Mouse (Mus musculus) lung, embryonic 16.5 days (tissue): ENCODE data around the gene Vsig4. TPM values are rescaled to one million over a fixed set of nuclear protein-coding genes. Genes with fewer than 3 reads are reported as not detected.
"Not testable (repeated sequence)": the region's sequence is repeated elsewhere in the genome, so short reads cannot be mapped to it uniquely, and the experiment has no call there.

Source experiments
- ATAC-seq: fragments of 200-750 bp; cut with Nextera tagmentation; 2 replicates; pipeline ENCODE4 v1.8.0; 2017; ENCODE audit warnings: low read depth, mild to moderate bottlenecking, moderate library complexity
- H3K27ac ChIP-seq: fragments of 300-500 bp; sonication (generic); 2 replicates; pipeline ENCODE4 v1.5.1; 2014; ENCODE audit warnings: mild to moderate bottlenecking, control low read depth, low read length
- H3K27me3 ChIP-seq: fragments of 300-500 bp; sonication (generic); 2 replicates; pipeline ENCODE4 v1.6.1; 2014; ENCODE audit warnings: low read depth, low read length, mixed read lengths; ENCODE audit not compliant: control insufficient read depth, insufficient read depth
- H3K36me3 ChIP-seq: fragments of 300-500 bp; sonication (generic); 2 replicates; pipeline ENCODE4 v1.6.1; 2014; ENCODE audit warnings: low read length; ENCODE audit not compliant: control insufficient read depth, insufficient read depth
- H3K4me1 ChIP-seq: fragments of 300-500 bp; sonication (generic); replicated peaks from 2 replicates; pipeline ENCODE4 v1.6.1; 2014; ENCODE audit warnings: low read length, mixed read lengths; ENCODE audit not compliant: control insufficient read depth, insufficient read depth
- H3K4me2 ChIP-seq: fragments of 300-500 bp; sonication (generic); 2 replicates; pipeline ENCODE4 v1.6.1; 2014; ENCODE audit warnings: low read depth, low read length, control low read depth
- H3K4me3 ChIP-seq: fragments of 300-500 bp; sonication (generic); 2 replicates; pipeline ENCODE4 v1.5.1; 2014; ENCODE audit warnings: mild to moderate bottlenecking, low read length, control low read depth
- H3K9ac ChIP-seq: fragments of 300-500 bp; sonication (generic); 2 replicates; pipeline ENCODE4 v1.6.1; 2014; ENCODE audit warnings: low read length, control low read depth
- H3K9me3 ChIP-seq: fragments of 300-500 bp; sonication (generic); 2 replicates; pipeline ENCODE4 v1.6.1; 2016; ENCODE audit warnings: low read length; ENCODE audit not compliant: control insufficient read depth
- WGBS: fragments of 180-500 bp; shearing (Covaris S2); extraction: QIAGEN DNeasy Blood & Tissue Kit; methylation state at CpG from one replicate; pipeline ENCODE4 v1.1.7; 2014; 5-methylcytosine and 5-hydroxymethylcytosine counted together
- microRNA counts: library from miRNA; unstranded; fragments of <30 nt; microRNA quantifications from one replicate; lab custom pipeline; 2016
- microRNA-seq: library from miRNA; unstranded; fragments of <30 nt; microRNA quantifications from one replicate; pipeline ENCODE4, GENCODE M21; 2016
- polyA plus RNA-seq: library from polyadenylated mRNA; unstranded; fragments of >200 nt; fragmentation: Nextera tagmentation; extraction: Ambion mirVana; gene quantifications from 2 replicates; pipeline ENCODE4 v1.2.1, GENCODE M21; 2015

Vsig4 gene
- polyA plus RNA-seq, 1 experiment from 2014 or later, result not detected

- H3K9me3 ChIP-seq, result no peaks in the 10 kb centered on the region
- no peak overlapping the region for H3K4me2 ChIP-seq
- H3K4me3 ChIP-seq, result no peak overlapping the region
- no peaks in the 10 kb centered on the region for H3K27me3 ChIP-seq
- H3K36me3 ChIP-seq, result no peaks in the 10 kb centered on the region
- no peak for ATAC-seq
- no peak overlapping the region for H3K9ac ChIP-seq
- H3K4me1 ChIP-seq, result no peaks in the 10 kb centered on the region
- 56% methylated on average over 1 of the region's 1 CpGs for WGBS
- H3K27ac ChIP-seq, result no peak overlapping the region
These were observed 75.2 kb downstream of the Vsig4 start for GRCm38 (mm10) chrX:96218088-96218487.

GRCm38 (mm10) chrX:96206872-96207271 is 86.4 kb downstream of the Vsig4 start:
- H3K9ac ChIP-seq, result no peak overlapping the region
- WGBS, result 17% methylated on average over 1 of the region's 1 CpGs
- no peaks in the 10 kb centered on the region for H3K4me1 ChIP-seq
- H3K9me3 ChIP-seq, result no peaks in the 10 kb centered on the region
- H3K4me3 ChIP-seq, result no peak overlapping the region
- ATAC-seq, result no peak
- H3K27me3 ChIP-seq, result no peaks in the 10 kb centered on the region
- H3K36me3 ChIP-seq, result no peaks in the 10 kb centered on the region
- no peak overlapping the region for H3K4me2 ChIP-seq
- no peak overlapping the region for H3K27ac ChIP-seq

GRCm38 (mm10) chrX:96205143-96205542 is 88.1 kb downstream of the Vsig4 start:
- not testable (repeated sequence) for H3K36me3 ChIP-seq, H3K9me3 ChIP-seq, H3K27ac ChIP-seq, H3K4me3 ChIP-seq, H3K27me3 ChIP-seq, ATAC-seq, H3K4me2 ChIP-seq, H3K9ac ChIP-seq, H3K4me1 ChIP-seq
- WGBS, result 84% methylated on average over 3 of the region's 3 CpGs

MicroRNAs within 50 kb of the gene (microRNA counts, 519-probe panel; counts per million panel counts)
- 3,601 counts per million, percentile 72 among the panel's probes with 10 or more counts for microRNA mmu-miR-223 (lab: Ali Mortazavi, UCI)

Small RNA genes lying within 50 kb of the gene (microRNA-seq; reads per million reads assigned to microRNA genes)
- gene Mir223, result 878 reads per million, percentile 73 among the genes with 10 or more reads in this experiment

Other genes with a start within 250 kb of the Vsig4 start
- gene Msn, start 197.4 kb downstream of the Vsig4 start, polyA plus RNA-seq, result 236 and 246 TPM in 2 replicates
- gene Heph, start 161.9 kb upstream of the Vsig4 start, polyA plus RNA-seq, result 18.9 and 19.1 TPM in 2 replicates
- 0.14 and 0.16 TPM in 2 replicates for gene Hsf3, start 162.9 kb upstream of the Vsig4 start, polyA plus RNA-seq